Mouse (Mus musculus) olfactory bulb, adult 2 months (tissue): Measurements from ENCODE around the gene Ppp6r3.

Experiments
- CTCF ChIP-seq: fragments of 200-500 bp; IDR thresholded peaks from 2 replicates; pipeline ENCODE4 v1.5.1; 2012; ENCODE audit warnings: low read depth, mild to moderate bottlenecking, low read length, moderate library complexity; ENCODE audit not compliant: insufficient read depth
- POLR2A ChIP-seq: fragments of 200-500 bp; IDR thresholded peaks from 2 replicates; pipeline ENCODE4 v1.6.1; 2012; ENCODE audit warnings: mild to moderate bottlenecking, low read depth, low read length, moderate library complexity; ENCODE audit not compliant: insufficient read depth

- TF ChIP-seq POLR2A (no peak), CTCF (no peak)
Observed at GRCm38 (mm10) chr19:3593379-3594055, 18.0 kb upstream of the Ppp6r3 start.
